Mouse (Mus musculus): ENCODE measurements around the gene Iqgap3.

The Iqgap3 gene

DNA sequence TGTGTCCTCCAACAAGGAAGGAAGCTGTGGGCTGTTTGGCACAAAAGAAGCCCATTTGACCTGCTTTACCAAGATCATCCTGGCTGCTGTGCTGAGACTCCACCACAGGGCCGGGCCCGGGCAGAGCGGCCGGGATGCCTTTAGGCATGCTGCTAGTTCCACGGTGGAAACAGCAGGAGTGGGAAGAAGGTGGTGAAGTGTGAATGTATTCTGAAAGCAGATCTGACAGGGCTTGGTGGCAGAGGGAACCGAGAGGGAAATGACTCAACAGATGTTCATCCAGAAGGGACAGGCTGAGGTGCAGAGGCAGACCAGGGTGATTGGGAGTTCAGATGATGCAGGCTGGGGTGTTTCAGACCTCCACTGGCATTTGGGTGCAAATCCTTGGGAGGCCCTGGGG is 15.9 kb downstream of the Iqgap3 start:
- DNase-seq: no peak

DNA sequence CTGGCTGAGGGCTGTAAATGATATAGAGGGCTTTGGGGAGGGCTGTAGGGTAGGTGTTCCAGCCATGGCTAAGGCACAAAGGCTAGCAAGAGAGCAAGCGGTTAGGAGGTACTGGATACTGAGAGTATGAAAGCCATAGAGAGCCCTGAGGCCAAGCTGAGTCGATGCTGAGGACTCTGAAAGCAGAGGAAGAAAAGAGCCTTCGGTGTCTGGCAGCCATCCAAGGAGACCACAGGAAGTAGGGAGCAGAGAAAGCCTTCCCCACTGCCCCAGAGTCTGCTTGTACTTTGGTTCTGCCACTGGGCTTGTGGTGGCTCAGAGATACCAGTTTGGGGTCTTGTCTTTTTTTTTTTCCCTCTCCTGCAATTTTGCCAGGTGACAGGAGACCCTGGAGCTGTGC is 18.5 kb downstream of the Iqgap3 start:
- no peak for DNase-seq

DNA sequence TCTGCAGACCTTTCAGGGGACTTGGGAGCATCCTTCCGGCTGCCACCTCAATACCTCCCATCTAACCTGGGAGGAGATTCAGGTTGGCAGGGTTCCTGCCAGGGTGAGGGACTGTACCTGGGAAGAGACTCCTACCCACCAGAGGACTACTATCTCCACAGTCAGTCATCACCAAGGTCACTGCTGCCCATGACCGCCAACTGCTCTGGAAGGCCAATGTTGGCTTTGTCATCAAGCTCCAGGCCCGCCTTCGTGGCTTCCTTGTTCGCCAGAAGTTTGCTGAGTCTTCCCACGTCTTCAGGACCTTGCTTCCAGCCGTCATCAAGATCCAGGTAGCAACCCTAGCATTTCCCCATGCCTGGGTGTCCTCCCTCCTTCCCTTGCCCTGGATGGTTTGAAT is 20.0 kb downstream of the Iqgap3 start:
- DNase-seq: no peak

DNA sequence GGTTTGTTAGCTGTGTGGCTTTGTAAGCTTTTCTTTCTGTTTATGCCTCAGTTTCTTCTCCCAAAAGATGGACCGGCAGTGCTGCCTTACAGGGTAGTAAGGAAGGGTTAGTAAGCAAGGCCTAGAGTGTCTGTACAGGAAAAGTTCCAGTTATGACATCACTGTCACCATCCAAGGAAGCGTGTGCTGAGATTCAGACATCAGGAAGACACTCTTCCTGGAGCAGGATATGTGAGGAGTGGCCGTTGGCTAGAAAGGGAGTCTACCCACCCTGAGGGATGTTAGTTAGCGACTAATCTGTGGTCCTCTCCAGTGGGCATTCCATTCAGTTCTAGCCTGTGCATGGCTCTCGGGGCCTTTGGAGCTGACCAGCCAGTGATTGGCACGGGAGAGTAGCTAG is 20.4 kb downstream of the Iqgap3 start:
- peak; percentile 13 for DNase-seq

DNA sequence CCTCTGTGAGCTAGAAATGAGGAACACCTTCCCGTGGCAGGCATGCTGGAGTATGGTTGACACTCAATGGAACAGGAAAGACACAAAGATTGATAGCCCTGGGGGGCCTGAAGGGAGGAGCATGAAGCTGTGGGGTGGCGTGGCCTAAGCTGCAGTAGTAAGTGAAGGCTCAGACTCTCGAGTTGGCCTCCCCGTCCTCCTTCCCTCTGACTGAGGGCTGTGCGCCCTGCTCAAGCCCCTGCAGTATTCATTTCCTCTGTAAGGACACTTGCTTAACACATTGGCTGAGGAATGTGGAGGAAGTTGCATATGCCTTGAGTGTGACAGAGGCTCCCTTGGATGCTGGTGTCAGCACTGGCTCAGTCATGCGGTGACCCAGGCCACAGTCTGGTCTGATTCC is 20.8 kb downstream of the Iqgap3 start:
- DNase-seq: peak; percentile 12

DNA sequence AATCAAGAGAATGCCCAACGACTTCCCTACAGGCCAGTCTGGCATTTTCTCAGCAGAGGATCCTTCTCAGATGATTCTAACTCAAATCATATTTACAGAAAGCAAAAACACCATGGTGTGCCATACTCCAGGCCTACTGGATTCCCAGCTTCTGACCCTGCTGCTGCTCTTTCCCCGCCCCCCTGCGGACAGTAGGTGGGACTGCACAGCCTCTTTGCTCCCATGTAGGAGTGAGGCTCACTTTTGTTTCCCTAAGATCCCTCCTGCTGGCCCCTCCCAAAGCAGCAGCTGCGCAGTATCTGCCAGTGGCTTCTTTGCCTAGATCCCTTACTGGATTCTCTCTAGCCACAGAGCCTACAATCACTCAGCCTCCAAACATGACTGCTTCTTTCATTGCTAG is 24.4 kb downstream of the Iqgap3 start:
- no peak for DNase-seq

DNA sequence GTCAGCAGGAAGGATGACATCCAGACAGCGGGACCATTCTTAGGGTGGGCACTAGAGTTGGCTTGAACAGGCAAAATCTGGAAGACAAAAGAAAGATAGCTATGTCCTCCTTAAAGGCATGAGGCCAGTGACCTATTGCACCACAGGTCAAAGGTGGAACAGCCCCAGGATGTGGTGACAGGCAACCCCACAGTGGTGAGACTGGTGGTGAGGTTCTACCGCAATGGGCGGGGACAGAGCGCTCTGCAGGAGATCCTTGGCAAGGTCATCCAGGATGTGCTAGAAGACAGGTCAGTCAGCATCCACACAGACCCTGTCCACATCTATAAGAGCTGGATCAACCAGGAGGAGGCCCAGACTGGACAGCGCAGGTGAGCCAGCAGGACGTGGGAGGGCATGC is 27.4 kb downstream of the Iqgap3 start:
- DNase-seq: no peak

DNA sequence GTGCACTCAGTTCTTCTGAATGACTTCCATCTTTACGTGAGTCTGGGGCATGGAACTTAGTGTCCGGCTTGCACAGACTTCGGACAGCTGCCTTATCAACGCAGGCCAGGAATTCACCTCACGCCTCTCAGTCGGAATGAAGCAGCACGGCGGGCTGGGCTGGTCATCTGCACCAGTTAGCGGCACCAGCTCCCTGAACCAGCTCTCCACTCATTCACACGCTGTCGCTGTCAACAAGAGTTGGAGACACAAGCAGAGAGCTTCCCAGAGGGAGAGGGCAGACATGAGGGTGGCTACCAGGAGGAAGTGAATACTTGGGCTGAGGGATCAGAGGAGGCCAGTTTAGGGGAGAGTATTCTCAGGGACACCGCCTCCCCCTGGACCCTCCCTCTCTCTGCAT is 32.6 kb downstream of the Iqgap3 start:
- DNase-seq: no peak

DNA sequence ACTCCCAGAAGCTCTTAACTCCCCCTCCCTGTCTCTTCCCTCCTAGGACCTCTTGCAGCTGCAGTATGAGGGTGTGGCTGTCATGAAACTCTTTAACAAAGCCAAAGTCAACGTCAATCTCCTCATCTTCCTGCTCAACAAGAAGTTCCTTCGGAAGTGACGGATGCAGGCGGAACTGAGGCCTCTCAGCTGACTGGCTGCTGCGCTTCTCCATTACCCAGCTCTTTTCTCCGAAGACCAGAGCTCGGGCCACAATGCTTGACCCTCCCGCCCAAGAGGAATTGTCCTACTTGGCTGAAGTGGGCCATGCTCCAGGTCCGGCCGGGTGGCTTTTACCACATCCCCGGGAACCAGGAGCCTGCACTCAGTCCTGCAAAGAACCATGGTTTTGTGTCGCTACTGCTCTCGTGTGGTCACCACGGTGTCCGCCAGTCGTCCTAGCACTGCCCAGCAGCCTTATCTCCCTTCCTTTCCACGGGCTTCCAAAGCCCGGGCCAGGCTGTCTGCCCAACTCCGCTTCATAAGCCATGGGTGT is 38.4 kb downstream of the Iqgap3 start:
- peak; percentile 61 for DNase-seq

DNA sequence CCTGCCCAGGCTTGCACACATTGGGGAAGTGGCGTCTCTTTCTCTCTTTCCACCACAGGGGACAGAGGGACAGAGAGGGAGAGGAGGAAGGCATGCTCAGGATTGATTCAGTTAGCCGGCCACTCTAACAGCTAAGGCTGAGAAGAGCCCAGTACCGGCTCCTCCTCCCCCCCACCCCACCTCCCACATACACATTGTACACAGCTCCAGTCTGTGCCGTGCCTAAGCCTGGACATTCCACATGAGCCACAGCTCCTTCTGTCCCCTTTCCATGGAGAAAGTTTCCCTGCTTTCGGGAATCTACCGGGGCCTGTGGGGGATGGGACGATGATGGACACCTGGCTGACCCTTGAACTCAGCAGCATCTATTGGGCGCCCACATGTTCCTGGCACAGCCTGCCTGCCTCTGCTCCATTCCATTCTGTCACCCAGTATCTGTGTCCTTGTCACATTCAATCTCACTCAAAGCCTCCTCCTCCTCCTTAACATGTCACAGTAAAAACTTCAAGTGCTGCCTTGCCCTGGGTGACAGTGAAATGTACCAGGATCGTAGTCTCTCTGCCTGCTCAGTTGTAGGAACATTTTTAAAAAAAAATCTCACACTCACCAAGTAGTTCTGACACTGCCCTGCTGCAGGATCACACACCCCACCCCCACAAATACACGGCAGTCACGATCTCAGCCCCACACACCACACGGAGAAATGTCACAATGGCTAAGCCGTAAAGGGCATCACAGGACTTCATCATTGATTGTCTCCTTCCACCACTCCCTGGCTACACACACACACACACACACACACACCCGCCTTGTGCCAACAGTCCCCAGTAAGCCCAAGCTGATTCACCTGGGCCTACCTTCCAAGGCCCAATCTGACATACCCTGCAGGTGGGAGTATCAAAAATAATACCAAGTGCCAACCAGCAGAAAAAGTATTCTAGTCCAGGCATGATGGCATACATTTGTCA is 39.7 kb downstream of the Iqgap3 start:
- no peak for DNase-seq

DNA sequence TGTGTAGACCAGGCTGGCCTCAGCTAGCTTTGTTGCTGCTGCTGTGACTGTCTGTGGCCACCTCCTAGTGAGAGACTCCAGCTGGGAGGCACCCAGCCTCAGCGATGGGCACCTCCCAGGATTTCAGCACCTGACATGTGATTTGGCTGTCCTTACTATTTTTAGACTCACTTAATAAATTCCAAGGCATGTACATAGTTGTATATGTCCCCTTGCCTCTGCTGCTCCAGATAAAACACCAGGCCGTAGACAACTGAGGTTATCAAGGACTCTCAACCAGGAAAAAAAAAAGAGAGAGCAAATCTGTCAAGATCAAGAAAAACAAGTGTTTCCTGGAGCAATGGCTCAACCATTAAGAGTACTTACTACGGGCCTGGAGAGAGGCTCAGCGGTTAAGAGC is 43.4 kb downstream of the Iqgap3 start:
- DNase-seq: peak; percentile 61

DNA sequence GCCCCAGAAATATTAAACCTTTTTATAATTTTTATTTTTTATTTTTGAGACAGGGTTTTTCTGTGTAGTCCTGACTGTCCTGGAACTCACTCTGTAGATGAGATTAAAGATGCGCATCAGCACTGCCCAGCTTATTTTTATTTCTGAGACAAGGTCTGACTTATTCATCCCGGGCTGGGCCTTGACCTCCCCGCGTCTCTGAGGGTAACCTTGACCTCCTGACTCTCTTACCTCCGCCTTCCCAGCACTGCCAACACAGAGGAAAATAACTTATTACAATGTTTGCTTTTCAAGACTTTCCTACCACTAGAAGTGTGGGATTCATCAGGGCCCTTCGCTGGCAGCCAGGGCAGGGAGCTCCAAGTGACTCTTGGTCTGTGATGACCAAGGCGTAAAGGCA is 44.4 kb downstream of the Iqgap3 start:
- no peak for DNase-seq

DNA sequence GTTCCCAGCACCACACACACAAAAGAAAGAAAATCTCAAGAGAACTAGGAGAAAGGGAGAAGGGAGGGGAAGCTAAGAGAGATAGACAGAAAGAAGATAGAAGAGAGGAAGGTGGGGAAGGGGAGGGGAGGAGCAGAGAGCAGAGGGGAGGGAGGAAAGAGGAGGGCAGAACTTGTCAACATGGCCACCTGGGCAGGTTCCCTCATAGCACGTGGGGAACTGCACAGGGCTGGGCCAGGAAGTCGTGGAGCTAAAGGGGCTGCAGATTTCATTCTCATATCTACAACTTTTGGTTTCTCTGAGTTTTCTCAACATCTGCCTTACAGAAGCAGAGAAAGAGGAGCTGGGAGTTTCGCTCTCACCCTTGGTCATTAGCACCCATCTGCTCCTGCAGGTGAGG is 45.9 kb downstream of the Iqgap3 start:
- no peak for DNase-seq

DNA sequence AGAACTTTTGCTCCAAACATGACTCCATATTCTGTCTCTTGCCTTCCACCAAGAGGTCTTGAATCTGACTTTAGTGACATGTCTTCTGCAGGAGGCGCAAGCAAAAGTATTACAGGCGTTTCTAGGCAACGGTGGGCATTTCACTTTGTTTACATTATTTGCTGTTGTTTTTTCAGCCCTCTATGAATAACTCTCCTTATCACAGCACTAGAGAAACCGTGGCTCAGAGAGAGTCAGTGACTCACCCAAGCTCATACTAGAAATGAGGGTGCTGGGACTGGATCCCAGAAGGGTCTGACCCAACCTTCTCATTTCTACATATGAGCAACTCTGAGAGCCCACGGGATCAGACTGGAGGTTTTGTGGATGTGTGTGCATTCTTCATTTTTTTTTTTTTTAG is 46.3 kb downstream of the Iqgap3 start:
- peak; percentile 35 for DNase-seq

DNA sequence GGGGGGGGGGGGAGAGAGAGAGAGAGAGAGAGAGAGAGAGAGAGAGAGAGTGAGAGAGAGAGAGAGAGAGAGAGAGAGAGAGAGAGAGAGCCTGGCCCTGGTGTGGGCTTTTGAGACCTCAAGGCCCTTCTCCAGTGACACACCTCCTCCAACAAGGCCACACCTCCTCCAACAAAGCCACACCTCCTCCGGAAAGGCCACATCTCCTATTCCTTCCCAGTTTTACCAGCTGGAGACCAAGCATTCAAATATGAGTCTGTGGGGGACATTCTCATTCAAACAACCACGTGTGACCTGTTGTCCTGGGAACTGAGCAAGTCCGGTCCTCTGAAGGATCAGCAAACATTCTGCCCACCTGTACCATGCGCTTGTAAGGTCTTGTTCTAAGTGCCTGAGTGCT is 47.2 kb downstream of the Iqgap3 start:
- peak; percentile 17 for DNase-seq

DNA sequence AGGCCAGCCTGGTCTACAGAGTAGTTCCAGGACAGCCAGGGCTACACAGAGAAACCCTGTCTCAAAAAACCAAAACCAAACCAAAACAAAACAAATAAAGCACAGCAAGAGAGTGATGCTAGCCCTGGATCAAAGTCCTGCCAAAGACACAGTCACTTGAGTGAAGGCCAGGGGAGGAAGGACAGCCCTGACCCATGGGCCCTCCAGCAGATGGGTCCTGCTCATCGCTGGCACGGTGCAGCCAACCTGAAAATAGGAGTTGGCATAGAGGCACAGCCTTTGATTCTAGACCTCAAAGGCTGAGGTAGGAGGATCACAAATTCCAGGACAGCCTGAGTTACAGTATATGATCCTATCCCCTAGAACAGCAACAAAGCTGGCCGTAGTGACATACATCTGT is 49.3 kb downstream of the Iqgap3 start:
- DNase-seq: no peak

DNA sequence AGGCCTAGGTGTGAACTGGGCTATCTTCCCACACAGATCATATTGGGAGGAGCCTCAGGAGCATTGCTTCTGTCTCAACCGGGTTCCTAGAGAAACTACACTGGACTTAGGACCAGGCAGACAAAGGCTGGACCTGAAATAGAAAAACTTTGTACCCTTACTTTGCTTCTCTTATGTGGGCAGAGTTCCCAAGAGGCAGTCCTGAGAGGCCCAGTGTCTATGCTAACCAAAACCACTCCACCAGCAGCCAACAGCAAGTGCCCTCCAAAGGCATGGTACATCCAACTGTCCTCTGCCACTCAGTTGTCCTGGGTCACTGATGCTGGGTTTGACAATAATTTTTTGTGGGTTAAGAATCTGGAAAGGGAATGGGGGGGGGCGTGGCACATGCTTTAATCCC is 50.7 kb downstream of the Iqgap3 start:
- no peak for DNase-seq

DNA sequence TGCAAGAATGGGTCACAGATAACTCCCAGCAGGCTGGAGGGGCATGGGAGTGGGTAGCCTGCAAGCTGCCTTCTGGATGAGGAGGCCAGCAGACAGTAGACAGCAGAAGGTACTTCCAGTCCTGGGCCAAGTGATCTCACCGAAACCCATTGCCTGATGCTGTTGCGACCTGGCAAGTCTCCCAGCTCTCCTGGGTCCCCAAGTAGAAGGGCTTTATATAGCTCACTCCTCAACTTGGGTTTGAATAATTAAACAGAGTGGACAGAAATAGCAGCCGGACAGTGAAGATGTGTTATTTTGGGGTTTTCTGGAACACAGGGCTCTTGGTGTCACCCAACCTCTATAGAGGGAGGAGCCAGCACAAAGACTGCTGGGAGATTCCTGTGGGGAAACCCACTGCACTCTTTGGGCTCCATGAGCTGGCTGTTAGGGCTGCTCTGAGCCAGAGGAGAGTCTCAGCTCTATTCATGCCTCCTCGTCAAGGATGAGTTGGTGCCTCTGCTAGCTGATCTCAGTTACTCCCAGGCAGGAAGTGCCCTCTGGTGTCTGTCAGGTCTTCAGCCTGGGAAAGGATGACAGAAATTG is 51.5 kb downstream of the Iqgap3 start:
- DNase-seq: peak; percentile 30

DNA sequence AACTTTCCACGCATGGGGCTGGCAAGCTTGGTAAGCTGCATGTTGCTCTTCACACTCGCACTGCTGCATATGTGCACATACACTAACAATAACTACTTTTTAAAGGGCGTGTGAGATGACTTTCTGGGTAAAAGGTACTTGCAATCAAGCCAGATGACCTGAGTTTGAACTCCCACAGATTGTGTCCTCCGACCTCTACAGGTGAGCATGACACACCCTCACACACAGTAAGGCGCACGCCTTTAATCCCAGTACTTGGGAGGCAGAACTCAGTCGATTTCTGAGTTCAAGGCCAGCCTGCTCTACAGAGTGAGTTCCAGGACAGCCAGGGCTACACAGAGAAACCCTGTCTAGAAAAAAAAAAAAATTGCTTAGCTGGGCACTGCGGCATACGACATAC is 54.6 kb downstream of the Iqgap3 start:
- DNase-seq: no peak

DNA sequence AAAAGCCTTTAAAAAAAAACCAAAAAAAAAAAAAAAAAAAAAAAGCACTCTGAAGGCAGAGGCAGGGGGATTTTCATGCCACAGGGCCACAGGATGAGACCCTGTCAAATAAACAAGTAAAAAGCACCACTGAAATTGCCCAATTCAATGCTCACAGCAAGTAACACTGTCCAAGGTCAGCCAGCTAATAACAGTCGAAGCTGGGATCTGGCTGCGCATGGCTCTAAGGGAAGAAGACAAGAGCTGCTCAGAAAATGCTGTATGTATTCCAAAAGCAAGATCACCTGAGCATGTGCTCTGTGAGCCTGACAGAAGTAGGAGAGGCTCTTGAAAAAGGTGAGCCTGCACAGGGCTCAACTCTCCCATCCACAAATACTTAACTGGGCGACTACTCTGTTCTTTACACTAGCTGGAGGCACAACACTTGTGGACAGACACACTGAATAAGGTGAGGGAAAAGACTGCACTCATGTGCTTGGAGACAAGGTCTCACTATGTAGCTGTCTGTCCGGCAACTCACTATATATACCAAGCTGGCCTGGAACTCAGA is 55.2 kb downstream of the Iqgap3 start:
- DNase-seq: no peak

DNA sequence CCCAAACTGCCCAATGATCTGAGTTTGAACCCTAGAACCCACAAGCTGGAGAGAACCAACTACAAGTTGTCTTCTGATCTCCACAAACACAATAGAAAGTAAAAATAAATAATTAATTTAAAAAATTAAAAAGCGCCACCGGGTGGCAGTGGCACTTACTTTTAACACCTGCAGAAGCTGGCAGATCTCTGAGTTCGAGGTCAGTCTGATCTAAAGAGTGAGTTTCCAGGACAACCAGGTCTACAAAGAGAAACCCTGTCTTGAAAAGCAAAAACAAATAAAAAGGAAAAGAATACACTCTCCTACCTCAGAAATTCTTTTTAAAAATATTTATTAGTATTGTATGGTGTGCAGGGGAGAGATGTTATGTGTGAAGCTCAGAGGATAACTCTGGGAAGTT is 56.0 kb downstream of the Iqgap3 start:
- peak; percentile 47 for DNase-seq

DNA sequence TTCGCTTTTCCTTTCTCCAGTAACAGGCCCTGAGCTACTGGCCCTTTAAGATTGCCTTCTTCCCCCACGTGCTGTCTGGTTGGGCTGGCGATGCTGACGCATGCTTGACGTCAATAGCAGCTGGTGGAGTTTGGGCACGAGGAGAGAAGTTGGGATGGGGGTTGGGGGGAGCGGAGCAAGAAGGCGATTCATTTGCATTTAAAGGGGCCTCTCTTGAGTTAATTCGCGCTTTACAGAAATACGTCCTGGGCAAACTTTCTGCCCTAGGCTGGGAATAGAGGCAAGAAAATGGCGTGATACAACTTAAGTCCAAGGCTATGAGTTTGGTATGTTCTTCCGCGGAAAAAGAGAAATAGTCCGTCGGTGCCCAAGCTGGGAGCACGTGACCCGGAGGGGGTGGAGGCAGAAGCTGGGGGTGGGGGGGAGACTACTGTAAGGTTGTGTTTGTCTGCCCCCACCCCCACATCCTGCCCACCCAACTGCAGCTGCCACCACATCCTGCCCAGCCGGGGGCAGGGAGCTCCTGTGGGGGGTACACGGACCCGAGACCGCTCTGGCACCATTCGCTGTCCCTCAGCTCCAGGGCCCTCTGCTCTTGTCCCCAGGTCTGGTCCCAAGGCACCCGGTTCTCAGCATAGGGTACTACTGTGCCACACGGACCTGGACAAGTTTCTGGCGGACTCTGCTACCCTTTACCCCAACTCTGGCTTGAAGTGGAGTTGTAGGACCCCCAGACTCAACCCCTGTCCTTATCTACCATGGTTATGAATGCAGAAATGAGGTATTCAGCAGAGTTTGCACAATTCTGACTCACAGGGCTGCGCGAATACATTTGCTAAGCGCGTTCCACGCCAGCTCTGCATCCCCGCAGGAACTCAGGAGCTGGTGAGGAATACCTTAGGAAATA is 56.8 kb downstream of the Iqgap3 start:
- peak; percentile 98 for DNase-seq
